Mouse (Mus musculus) liver, embryonic 14.5 days (tissue): ENCODE results near the gene Abhd8. TPM values are rescaled to one million over a fixed set of nuclear protein-coding genes. Genes with fewer than 3 reads are reported as not detected.

Source experiments
- ATAC-seq: fragments of 200-750 bp; cut with Nextera tagmentation; 2 replicates; pipeline ENCODE4 v1.8.0; 2017; ENCODE audit warnings: moderate number of reproducible peaks, mild to moderate bottlenecking, moderate library complexity; ENCODE audit not compliant: insufficient read depth
- DNase-seq, 3 experiments: peaks; one replicate each; pipeline ENCODE4 v3.0.0-alpha.2; 2012 to 2013; ENCODE audit warnings: low read depth in 3 of 3, low spot score in 3 of 3
- H3K27ac ChIP-seq: fragments of 300-500 bp; sonication (generic); 2 replicates; pipeline ENCODE4 v1.5.1; 2014; ENCODE audit warnings: moderate library complexity, mild to moderate bottlenecking, control low read depth, inconsistent platforms
- H3K27me3 ChIP-seq: fragments of 300-500 bp; sonication (generic); 2 replicates; pipeline ENCODE4 v1.6.1; 2014; ENCODE audit warnings: mild to moderate bottlenecking, low read length, moderate library complexity; ENCODE audit not compliant: control insufficient read depth, insufficient read depth
- H3K36me3 ChIP-seq: fragments of 300-500 bp; sonication (generic); replicated peaks from 2 replicates; pipeline ENCODE4 v1.6.1; 2014; ENCODE audit warnings: low read depth; ENCODE audit not compliant: control insufficient read depth, insufficient read depth
- H3K4me1 ChIP-seq, 2 experiments: fragments of 200-500 bp in 1 of 2; fragments of 300-500 bp in 1 of 2; sonication (generic) in 1 of 2; replicated peaks; 2 replicates each; pipeline ENCODE4 v1.6.1; 2012 to 2014; ENCODE audit warnings: antibody characterized with exemption in 1 of 2, inconsistent platforms in 1 of 2, low read length in 1 of 2; ENCODE audit not compliant: control insufficient read depth in 2 of 2, insufficient read depth in 2 of 2
- H3K4me2 ChIP-seq: fragments of 300-500 bp; sonication (generic); 2 replicates; pipeline ENCODE4 v1.6.1; 2014; ENCODE audit warnings: low read depth, mild to moderate bottlenecking, control low read depth, moderate library complexity
- H3K4me3 ChIP-seq, 2 experiments: fragments of 200-500 bp in 1 of 2; fragments of 300-500 bp in 1 of 2; sonication (generic) in 1 of 2; 2 replicates each; pipeline ENCODE4 v1.5.1; 2012 to 2014; ENCODE audit warnings: low read depth in 2 of 2, low read length in 2 of 2, mild to moderate bottlenecking in 2 of 2, control low read depth in 1 of 2, inconsistent platforms in 1 of 2, moderate library complexity in 1 of 2; ENCODE audit not compliant: insufficient read depth in 1 of 2
- H3K9ac ChIP-seq: fragments of 300-500 bp; sonication (generic); replicated peaks from 2 replicates; pipeline ENCODE4 v1.6.1; 2014; ENCODE audit warnings: mild to moderate bottlenecking, control low read depth, moderate library complexity
- H3K9me3 ChIP-seq: fragments of 300-500 bp; sonication (generic); 2 replicates; pipeline ENCODE4 v1.6.1; 2016; ENCODE audit warnings: low read length, mixed read lengths; ENCODE audit not compliant: control insufficient read depth
- CTCF ChIP-seq: IDR thresholded peaks from 2 replicates; pipeline ENCODE4 v1.5.1; 2016; ENCODE audit warnings: antibody characterized with exemption, low read depth, control low read depth
- EP300 ChIP-seq: IDR thresholded peaks from 2 replicates; pipeline ENCODE4 v1.6.1; 2016; ENCODE audit warnings: antibody characterized with exemption, low read depth
- WGBS: fragments of 180-500 bp; shearing (Covaris S2); extraction: QIAGEN DNeasy Blood & Tissue Kit; methylation state at CpG from one replicate; pipeline ENCODE4 v1.1.7; 2014; ENCODE audit not compliant: insufficient replicate concordance; 5-methylcytosine and 5-hydroxymethylcytosine counted together
- polyA plus RNA-seq, 2 experiments: library from polyadenylated mRNA; depleted of rRNA in 1 of 2; stranded (reverse) in 1 of 2; unstranded in 1 of 2; fragments of >200 nt; fragmentation: Nextera tagmentation in 1 of 2; extraction: Ambion mirVana in 1 of 2; gene quantifications; 2 replicates each; pipeline versions ENCODE4 v1.2.1 to v1.2.3; 2012 to 2014

Abhd8 gene
- polyA plus RNA-seq, 2 experiments = 5.3 to 6.6 TPM

- no peak for ATAC-seq
- Histone ChIP-seq H3K27me3 (no peaks in the 10 kb centered on the region), H3K4me2 (peak overlapping the region; percentile 82), H3K9me3 (no peaks in the 10 kb centered on the region), H3K36me3 (peaks cover 9% of the 10 kb centered on the region), H3K9ac (peak overlapping the region; percentile 54; the same call in 1 of the 2 replicates), H3K27ac (no peak overlapping the region), H3K4me3 (peak overlapping the region in 1 of 2 experiments; percentile 54; a peak in 2 of 4 replicates), H3K4me1 (peaks cover 0 to 8% of the 10 kb centered on the region in 2 experiments; a peak in 2 of 4 replicates)
- 37% methylated on average over 14 of the region's 14 CpGs for WGBS
- TF ChIP-seq EP300 = no peak
- peak; percentile 79 for TF ChIP-seq CTCF
- DNase-seq = peak in 1 of 3 experiments; percentile 23
Observed at GRCm38 (mm10) chr8:71477196-71477845, 13.9 kb upstream of the Abhd8 start.

- H3K4me3 ChIP-seq = peak overlapping the region; percentile 54 to 59
- ATAC-seq (peak; percentile 78), DNase-seq (peak; percentile 40 to 64 (median 58))
- no peaks in the 10 kb centered on the region for H3K9me3 ChIP-seq
- H3K9ac ChIP-seq = peak overlapping the region; percentile 54
- H3K27me3 ChIP-seq = no peaks in the 10 kb centered on the region
- peaks cover 0 to 8% of the 10 kb centered on the region in 2 experiments; a peak in 2 of 4 replicates for H3K4me1 ChIP-seq
- TF ChIP-seq EP300 (no peak), CTCF (no peak)
- no peak overlapping the region for H3K27ac ChIP-seq
- H3K36me3 ChIP-seq = peaks cover 13% of the 10 kb centered on the region
- peak overlapping the region; percentile 82 for H3K4me2 ChIP-seq
- under 1% methylated on average over 87 of the region's 121 CpGs for WGBS
Observed at GRCm38 (mm10) chr8:71476099-71476940, 12.9 kb upstream of the Abhd8 start.

GRCm38 (mm10) chr8:71475702-71476075 lies 12.2 kb upstream of the Abhd8 start:
- Histone ChIP-seq H3K27me3 (no peaks in the 10 kb centered on the region), H3K9ac (peak overlapping the region; percentile 54; the same call in 1 of the 2 replicates), H3K4me1 (peaks cover 0 to 8% of the 10 kb centered on the region in 2 experiments; a peak in 2 of 4 replicates), H3K9me3 (no peaks in the 10 kb centered on the region), H3K36me3 (peaks cover 13% of the 10 kb centered on the region), H3K27ac (no peak overlapping the region), H3K4me2 (peak overlapping the region; percentile 82), H3K4me3 (peak overlapping the region in 1 of 2 experiments; percentile 54; a peak in 2 of 4 replicates)
- DNase-seq (no peak), ATAC-seq (no peak)
- WGBS = 28% methylated on average over 4 of the region's 4 CpGs
- TF ChIP-seq EP300 (no peak), CTCF (no peak)

GRCm38 (mm10) chr8:71474785-71475701 lies 11.6 kb upstream of the Abhd8 start:
- ATAC-seq (no peak), DNase-seq (no peak)
- Histone ChIP-seq H3K4me3 (no peak overlapping the region), H3K36me3 (peaks cover 13% of the 10 kb centered on the region), H3K27me3 (no peaks in the 10 kb centered on the region), H3K9me3 (no peaks in the 10 kb centered on the region), H3K4me1 (peaks cover 2 to 9% of the 10 kb centered on the region in 2 experiments; a peak in 3 of 4 replicates), H3K27ac (no peak overlapping the region), H3K9ac (no peak overlapping the region), H3K4me2 (no peak overlapping the region; the same call in 1 of the 2 replicates)
- WGBS = 84% methylated on average over 25 of the region's 25 CpGs
- TF ChIP-seq EP300 = no peak
